ENCODE assay signal across 17 mouse cellular contexts in genomic region chr7:71384921-71385320, GRCm38 (mm10). TPM values are rescaled to one million over a fixed set of nuclear protein-coding genes. Genes with fewer than 3 reads are reported as not detected.
A peak's percentile ranks its signal among the peaks of the same experiment; 100 is the strongest.
DNase-seq lines count a peak whose midpoint lies in the region; ATAC-seq and TF ChIP-seq lines count a peak whose summit lies in the region.
"Had no signal": no experiment of that assay in that cellular context is flagged by ENCODE, and none has a peak within 500 bp of the region (broad histone marks: within the 10 kb centered on the region; RNA-seq: fewer than 3 reads in every experiment).

No protein-coding gene starts in this region.

- H3K9me3 ChIP-seq in heart, embryonic 13.5 days: no peaks in the 10 kb centered on the region
- H3K9me3 ChIP-seq in lung, embryonic 14.5 days (ENCODE audit: low read depth, low read length): no peaks in the 10 kb centered on the region
- no peaks in the 10 kb centered on the region for H3K9me3 ChIP-seq in embryonic facial prominence, embryonic 10.5 days
- no peaks in the 10 kb centered on the region for H3K9me3 ChIP-seq in hindbrain, embryonic 15.5 days
- H3K9me3 ChIP-seq: embryonic facial prominence, embryonic 15.5 days; intestine, embryonic 15.5 days had no signal

- intact Hi-C loops in heart, adult 2 months (cut with DNase I): loop anchor here (5.0 kb wide), 1 partner anchor 158 kb away; no protein-coding TSS in a partner anchor

- TF ChIP-seq CTCF in heart, adult 2 months (IDR thresholded peaks at IDR 0.05): no peak
- TF ChIP-seq CTCF in lung, embryonic 14.5 days (IDR thresholded peaks at IDR 0.05; ENCODE audit: low read depth): no peak
- no peak for TF ChIP-seq CTCF in cerebellum, adult 2 months (IDR thresholded peaks at IDR 0.05; ENCODE audit: borderline replicate concordance, insufficient read depth, low read depth, low read length)

- H3K4me1 ChIP-seq in heart, embryonic 13.5 days: peaks cover 62% of the 10 kb centered on the region
- H3K4me1 ChIP-seq in heart, adult 2 months (ENCODE audit: control insufficient read depth, insufficient read depth, low read length): no peaks in the 10 kb centered on the region; the same call in 1 of the 2 replicates
- peaks cover 47% of the 10 kb centered on the region for H3K4me1 ChIP-seq in lung, embryonic 14.5 days (ENCODE audit: insufficient read depth)
- H3K4me1 ChIP-seq in embryonic facial prominence, embryonic 10.5 days: peaks cover 75% of the 10 kb centered on the region
- peaks cover 38% of the 10 kb centered on the region for H3K4me1 ChIP-seq in hindbrain, embryonic 15.5 days (replicated peaks)
- H3K4me1 ChIP-seq in cerebellum, adult 2 months (ENCODE audit: control insufficient read depth, insufficient read depth, low read length): no peaks in the 10 kb centered on the region
- H3K4me1 ChIP-seq: intestine, embryonic 15.5 days had no signal

- no peak overlapping the region for H3K9ac ChIP-seq in heart, embryonic 13.5 days
- no peak overlapping the region for H3K9ac ChIP-seq in heart, adult 2 months (ENCODE audit: low read depth, low read length)
- H3K9ac ChIP-seq in lung, embryonic 14.5 days: no peak overlapping the region
- no peak overlapping the region for H3K9ac ChIP-seq in hindbrain, embryonic 15.5 days
- H3K9ac ChIP-seq: embryonic facial prominence, embryonic 15.5 days; intestine, embryonic 15.5 days had no signal

- H3K27ac ChIP-seq in heart, embryonic 13.5 days (replicated peaks): peak overlapping the region; percentile 47; the same call in 1 of the 2 replicates
- H3K27ac ChIP-seq in heart, adult 2 months: no peak overlapping the region
- peak overlapping the region; percentile 95 for H3K27ac ChIP-seq in lung, embryonic 14.5 days (ENCODE audit: low read depth)
- peak overlapping the region; percentile 78; the same call in 1 of the 2 replicates for H3K27ac ChIP-seq in embryonic facial prominence, embryonic 10.5 days (replicated peaks)
- peak overlapping the region; percentile 74 for H3K27ac ChIP-seq in hindbrain, embryonic 15.5 days (replicated peaks)
- H3K27ac ChIP-seq in cerebellum, adult 2 months (ENCODE audit: insufficient read depth, low read length): no peak overlapping the region
- H3K27ac ChIP-seq: embryonic facial prominence, embryonic 15.5 days had no signal

- no peak for TF ChIP-seq POLR2A in heart, adult 2 months (IDR thresholded peaks at IDR 0.05; ENCODE audit: insufficient read depth, low read depth, low read length)
- TF ChIP-seq POLR2A in cerebellum, adult 2 months (IDR thresholded peaks at IDR 0.05; ENCODE audit: borderline replicate concordance, insufficient read depth, low read length): no peak

- no peaks in the 10 kb centered on the region for H3K36me3 ChIP-seq in heart, embryonic 13.5 days
- H3K36me3 ChIP-seq in heart, adult 2 months (ENCODE audit: control insufficient read depth, insufficient read depth, low read length): peaks cover 4% of the 10 kb centered on the region
- no peaks in the 10 kb centered on the region for H3K36me3 ChIP-seq in lung, embryonic 14.5 days (ENCODE audit: insufficient read depth)
- H3K36me3 ChIP-seq in embryonic facial prominence, embryonic 10.5 days (replicated peaks): no peaks in the 10 kb centered on the region
- H3K36me3 ChIP-seq in hindbrain, embryonic 15.5 days: no peaks in the 10 kb centered on the region
- H3K36me3 ChIP-seq: embryonic facial prominence, embryonic 15.5 days; intestine, embryonic 15.5 days had no signal

- ATAC-seq in heart, embryonic 13.5 days (ENCODE audit: extremely low read depth, insufficient number of reproducible peaks, low FRiP score, low TSS enrichment): no peak
- ATAC-seq in lung, embryonic 14.5 days (ENCODE audit: insufficient read depth): no peak
- no peak for ATAC-seq in hindbrain, embryonic 15.5 days (ENCODE audit: low FRiP score, low read depth)
- ATAC-seq: intestine, embryonic 15.5 days had no signal

- no peaks in the 10 kb centered on the region for H3K27me3 ChIP-seq in heart, embryonic 13.5 days (replicated peaks)
- no peaks in the 10 kb centered on the region for H3K27me3 ChIP-seq in heart, adult 2 months (ENCODE audit: control insufficient read depth, insufficient read depth, low read length)
- no peaks in the 10 kb centered on the region for H3K27me3 ChIP-seq in lung, embryonic 14.5 days (ENCODE audit: insufficient read depth, low read length)
- peaks cover 11% of the 10 kb centered on the region for H3K27me3 ChIP-seq in embryonic facial prominence, embryonic 10.5 days (replicated peaks; ENCODE audit: low read depth, poor library complexity, severe bottlenecking)
- H3K27me3 ChIP-seq in hindbrain, embryonic 15.5 days: no peaks in the 10 kb centered on the region
- no peaks in the 10 kb centered on the region; the same call in 1 of the 2 replicates for H3K27me3 ChIP-seq in cerebellum, adult 2 months (ENCODE audit: control insufficient read depth, insufficient read depth, low read length)
- H3K27me3 ChIP-seq: embryonic facial prominence, embryonic 15.5 days; intestine, embryonic 15.5 days had no signal

- no peak for DNase-seq in heart, adult 2 months
- DNase-seq in lung, embryonic 14.5 days: no peak
- DNase-seq in lung, postnatal 36 days: no peak
- no peak for DNase-seq in embryonic facial prominence, embryonic 10.5 days (ENCODE audit: low spot score)
- DNase-seq in adipocyte (ENCODE audit: low spot score): no peak
- DNase-seq in cerebellum, adult 2 months: no peak
- DNase-seq: cerebellum, postnatal 10 days; left cerebral cortex, postnatal 4 days; lung, postnatal 14 days had no signal

- no peaks in the 10 kb centered on the region for H3K79me2 ChIP-seq in heart, adult 2 months (replicated peaks; ENCODE audit: control insufficient read depth, insufficient read depth, low read length)

- WGBS in heart, embryonic 13.5 days: 52% methylated on average over 7 of the region's 7 CpGs
- 72% methylated on average over 7 of the region's 7 CpGs for WGBS in heart, adult 2 months
- WGBS in lung, embryonic 14.5 days: 57% methylated on average over 7 of the region's 7 CpGs
- whole genome bisulfite sequencing in embryonic facial prominence, embryonic 10.5 days: 40% methylated on average over 7 of the region's 7 CpGs
- 28% methylated on average over 7 of the region's 7 CpGs for WGBS in hindbrain, embryonic 15.5 days
- WGBS in cerebellum, adult 2 months: 82% methylated on average over 7 of the region's 7 CpGs

- no peak overlapping the region for H3K4me2 ChIP-seq in heart, embryonic 13.5 days
- no peak overlapping the region for H3K4me2 ChIP-seq in lung, embryonic 14.5 days
- H3K4me2 ChIP-seq in hindbrain, embryonic 15.5 days: no peak overlapping the region
- H3K4me2 ChIP-seq: embryonic facial prominence, embryonic 15.5 days; intestine, embryonic 15.5 days had no signal

- no peak overlapping the region for H3K4me3 ChIP-seq in heart, embryonic 13.5 days
- H3K4me3 ChIP-seq in heart, adult 2 months: no peak overlapping the region
- no peak overlapping the region for H3K4me3 ChIP-seq in lung, embryonic 14.5 days (ENCODE audit: low read depth, low read length)
- no peak overlapping the region for H3K4me3 ChIP-seq in embryonic facial prominence, embryonic 10.5 days
- H3K4me3 ChIP-seq in hindbrain, embryonic 15.5 days: no peak overlapping the region
- no peak overlapping the region for H3K4me3 ChIP-seq in cerebellum, adult 2 months (replicated peaks; ENCODE audit: insufficient read depth, low read depth, low read length)
- H3K4me3 ChIP-seq: embryonic facial prominence, embryonic 15.5 days; intestine, embryonic 15.5 days; myocyte had no signal

- no peak for TF ChIP-seq EP300 in heart, adult 2 months (IDR thresholded peaks at IDR 0.05; ENCODE audit: insufficient read depth, low read depth, low read length)

RNA-seq across cellular contexts. Expression of gene Gm10295, which starts 33.6 kb away (rescaled TPM):
- polyA plus RNA-seq in heart, embryonic 13.5 days (2015; fragmentation: Nextera tagmentation; extraction: Ambion mirVana): not detected in 2 replicates
- total RNA-seq in heart, adult 2 months (2021): not detected
- polyA plus RNA-seq in heart, adult 2 months (2012; rRNA removed): not detected in 2 replicates
- polyA plus RNA-seq in lung, embryonic 14.5 days (2014; fragmentation: Nextera tagmentation; extraction: Ambion mirVana): not detected in 2 replicates
- not detected in 2 replicates for polyA plus RNA-seq in embryonic facial prominence, embryonic 10.5 days (2016; fragmentation: Nextera tagmentation; extraction: Ambion mirVana)
- polyA plus RNA-seq in hindbrain, embryonic 15.5 days (2015; fragmentation: Nextera tagmentation; extraction: Ambion mirVana): not detected in 2 replicates
- polyA plus RNA-seq in cerebellum, adult 2 months (2012; rRNA removed): not detected in 2 replicates
- total RNA-seq: layer of hippocampus, postnatal 10 days; left cerebral cortex, postnatal 4 days had no signal
- polyA plus RNA-seq: embryonic facial prominence, embryonic 15.5 days; heart, embryonic 14.5 days; intestine, embryonic 15.5 days; myocyte; spleen, adult 2 months had no signal

Comparison
In these comparisons a context has a peak if more than half of its experiments do, and no peak if none do; other contexts are left out.
1. H3K27ac ChIP-seq: peak in heart, embryonic 13.5 days (single experiment), lung, embryonic 14.5 days (single experiment), embryonic facial prominence, embryonic 10.5 days (single experiment) and hindbrain, embryonic 15.5 days (single experiment); none in heart, adult 2 months (single experiment) and cerebellum, adult 2 months (single experiment).